Mouse (Mus musculus): Measurements from ENCODE around the gene Amotl2. TPM values are rescaled to one million over a fixed set of nuclear protein-coding genes. Genes with fewer than 3 reads are reported as not detected.
A peak's percentile ranks its signal among the peaks of the same experiment; 100 is the strongest.

Amotl2 gene
- polyA plus RNA-seq, 1 experiment from 2014 or later, result 53.7 TPM

- H3K9ac ChIP-seq, result no peak overlapping the region
- peaks cover 31% of the 10 kb centered on the region for H3K4me1 ChIP-seq
- ATAC-seq (ENCODE audit: insufficient number of reproducible peaks, low FRiP score, low TSS enrichment, low read depth), result no peak
- H3K4me3 ChIP-seq (replicated peaks), result no peak overlapping the region
- H3K9me3 ChIP-seq (replicated peaks), result no peaks in the 10 kb centered on the region
- no peaks in the 10 kb centered on the region for H3K36me3 ChIP-seq
- H3K4me2 ChIP-seq (replicated peaks), result no peak overlapping the region
- WGBS, result 53% methylated on average over 18 of the region's 18 CpGs
- peak overlapping the region; percentile 59 for H3K27ac ChIP-seq (replicated peaks)
- no peaks in the 10 kb centered on the region for H3K27me3 ChIP-seq
Measured at GRCm38 (mm10) chr9:102777631-102778591, 61.4 kb downstream of the Amotl2 start.

DNA sequence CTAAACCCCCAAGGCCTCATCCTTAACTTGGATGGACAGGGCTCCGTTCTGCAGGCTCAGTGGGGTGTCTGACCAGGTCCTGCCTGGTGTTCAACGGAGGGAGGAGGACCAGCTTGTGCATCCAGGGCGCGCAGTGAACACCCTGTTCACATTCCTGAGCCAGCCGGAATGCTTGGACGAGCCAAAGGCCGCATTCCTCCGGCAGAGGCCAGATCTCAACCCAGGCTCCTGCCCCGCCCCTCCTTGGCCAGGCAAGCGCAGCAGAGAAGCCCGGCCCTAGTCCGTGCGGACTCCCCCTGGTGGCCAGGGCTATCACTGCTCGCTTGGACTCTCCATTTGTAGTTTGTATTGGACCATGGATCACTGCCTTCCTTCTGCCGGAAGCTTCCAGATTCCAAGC is 63.0 kb downstream of the Amotl2 start:
- peak; percentile 61 for ATAC-seq (ENCODE audit: insufficient number of reproducible peaks, low FRiP score, low TSS enrichment, low read depth)
- WGBS, result 14% methylated on average over 15 of the region's 15 CpGs
- Histone ChIP-seq H3K4me3 (replicated peaks) (no peak overlapping the region), H3K27me3 (no peaks in the 10 kb centered on the region), H3K4me2 (replicated peaks) (no peak overlapping the region), H3K9ac (no peak overlapping the region), H3K4me1 (peaks cover 41% of the 10 kb centered on the region), H3K27ac (replicated peaks) (0 out of 2 replicates have a peak overlapping the region, but pooled peaks have one; percentile 12), H3K36me3 (no peaks in the 10 kb centered on the region), H3K9me3 (replicated peaks) (no peaks in the 10 kb centered on the region)

Other genes starting within 250 kb of the Amotl2 start
- gene Ky, start 210.9 kb upstream of the Amotl2 start, polyA plus RNA-seq (2015; fragmentation: Nextera tagmentation; extraction: Ambion mirVana), result 0.68 and 1.8 TPM in 2 replicates
- 182 and 192 TPM in 2 replicates for gene Anapc13, start 90.4 kb upstream of the Amotl2 start, polyA plus RNA-seq (2015; fragmentation: Nextera tagmentation; extraction: Ambion mirVana)
- gene Cep63, start 90.1 kb upstream of the Amotl2 start, polyA plus RNA-seq (2015; fragmentation: Nextera tagmentation; extraction: Ambion mirVana), result 49.0 and 49.3 TPM in 2 replicates
- 24.8 and 33.1 TPM in 2 replicates for gene Ryk, start 118.2 kb downstream of the Amotl2 start, polyA plus RNA-seq (2015; fragmentation: Nextera tagmentation; extraction: Ambion mirVana)